Mouse (Mus musculus) midbrain, embryonic 11.5 days (tissue): ENCODE results near the gene Exosc10. TPM values are rescaled to one million over a fixed set of nuclear protein-coding genes. Genes with fewer than 3 reads are reported as not detected.
A peak's percentile ranks its signal among the peaks of the same experiment; 100 is the strongest.

Experiments
- ATAC-seq: fragments of 200-750 bp; cut with Nextera tagmentation; 2 replicates; pipeline ENCODE4 v1.8.0; 2017; ENCODE audit warnings: moderate TSS enrichment, moderate library complexity; ENCODE audit not compliant: low FRiP score
- DNase-seq: peaks from one replicate; pipeline ENCODE4 v3.0.0; 2015; ENCODE audit warnings: low spot score; ENCODE audit errors: missing footprints
- H3K27ac ChIP-seq: fragments of 300-500 bp; sonication (generic); 2 replicates; pipeline ENCODE4 v1.5.1; 2014; ENCODE audit warnings: low read depth, low read length
- H3K27me3 ChIP-seq: fragments of 300-500 bp; sonication (generic); 2 replicates; pipeline ENCODE4 v1.6.1; 2014; ENCODE audit warnings: mild to moderate bottlenecking, low read length, moderate library complexity, mixed read lengths; ENCODE audit not compliant: control insufficient read depth, insufficient read depth
- H3K36me3 ChIP-seq: fragments of 300-500 bp; sonication (generic); 2 replicates; pipeline ENCODE4 v1.6.1; 2014; ENCODE audit warnings: mild to moderate bottlenecking, low read length, moderate library complexity, mixed read lengths; ENCODE audit not compliant: control insufficient read depth, insufficient read depth
- H3K4me1 ChIP-seq: fragments of 300-500 bp; sonication (generic); 2 replicates; pipeline ENCODE4 v1.6.1; 2014; ENCODE audit warnings: low read length; ENCODE audit not compliant: control insufficient read depth, insufficient read depth
- H3K4me2 ChIP-seq: fragments of 300-500 bp; sonication (generic); 2 replicates; pipeline ENCODE4 v1.6.1; 2014; ENCODE audit warnings: mild to moderate bottlenecking, moderate library complexity
- H3K4me3 ChIP-seq: fragments of 300-500 bp; sonication (generic); 2 replicates; pipeline ENCODE4 v1.5.1; 2014; ENCODE audit warnings: low read depth, low read length
- H3K9ac ChIP-seq: fragments of 300-500 bp; sonication (generic); 2 replicates; pipeline ENCODE4 v1.6.1; 2014; ENCODE audit warnings: low read length
- H3K9me3 ChIP-seq: fragments of 300-500 bp; sonication (generic); 2 replicates; pipeline ENCODE4 v1.6.1; 2016; ENCODE audit warnings: low read length; ENCODE audit not compliant: control insufficient read depth
- WGBS: fragments of 180-500 bp; shearing (Covaris S2); extraction: QIAGEN DNeasy Blood & Tissue Kit; methylation state at CpG from one replicate; pipeline ENCODE4 v1.1.7; 2014; 5-methylcytosine and 5-hydroxymethylcytosine counted together
- polyA plus RNA-seq: library from polyadenylated mRNA; unstranded; fragments of >200 nt; fragmentation: Nextera tagmentation; extraction: Ambion mirVana; gene quantifications from 2 replicates; pipeline ENCODE4 v1.2.1, GENCODE M21; 2014

The Exosc10 gene
- polyA plus RNA-seq, 1 experiment from 2014 or later = 101 TPM

DNA sequence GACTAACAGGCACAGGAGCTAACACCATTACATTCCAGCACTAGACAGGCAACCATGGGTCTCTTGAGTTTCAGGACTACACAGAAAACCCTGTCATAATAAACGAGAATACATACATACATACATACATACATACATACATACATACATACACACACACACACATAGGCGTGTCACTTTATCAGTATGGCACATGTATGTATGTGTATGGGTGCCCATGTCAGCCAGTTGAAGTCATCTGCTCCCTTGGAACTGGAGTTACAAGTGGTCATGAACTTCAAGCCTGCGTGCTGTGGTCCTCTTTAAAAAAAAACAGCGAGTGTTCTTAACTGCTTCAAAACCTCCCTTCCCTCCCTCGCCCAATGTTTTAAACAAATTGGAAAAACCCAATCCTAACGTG is 463 bp upstream of the Exosc10 start:
- WGBS = 31% methylated on average over 6 of the region's 6 CpGs
- no peaks in the 10 kb centered on the region for H3K27me3 ChIP-seq
- peak overlapping the region; percentile 88 for H3K4me3 ChIP-seq
- H3K36me3 ChIP-seq = peaks cover 34% of the 10 kb centered on the region
- H3K9me3 ChIP-seq = no peaks in the 10 kb centered on the region
- peak overlapping the region; percentile 73 for H3K4me2 ChIP-seq
- H3K27ac ChIP-seq = no peak overlapping the region
- DNase-seq (no peak), ATAC-seq (peak; percentile 40; the same call in 1 of the 2 replicates)
- peak overlapping the region; percentile 97 for H3K9ac ChIP-seq
- H3K4me1 ChIP-seq = peaks cover 3% of the 10 kb centered on the region; the same call in 1 of the 2 replicates

DNA sequence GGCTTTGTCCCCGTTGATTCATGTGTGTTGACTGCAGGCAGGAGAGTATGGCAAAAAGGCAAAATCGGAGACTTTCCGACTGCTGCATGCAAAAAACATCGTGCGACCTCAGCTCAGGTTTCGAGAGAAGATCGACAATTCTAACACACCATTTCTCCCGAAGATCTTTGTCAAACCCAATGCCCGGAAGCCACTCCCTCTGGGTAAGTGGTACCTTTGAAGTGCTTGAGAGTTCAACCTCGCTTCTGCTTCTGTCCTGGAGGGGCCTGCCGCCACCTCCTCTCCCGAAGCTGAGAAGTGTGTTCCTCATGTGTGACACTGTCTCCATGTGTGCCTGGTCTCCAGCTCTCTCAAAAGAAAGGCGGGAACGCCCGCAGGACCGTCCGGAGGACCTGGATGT is 4.4 kb downstream of the Exosc10 start:
- H3K4me1 ChIP-seq = peaks cover 3% of the 10 kb centered on the region; the same call in 1 of the 2 replicates
- 95% methylated on average over 17 of the region's 17 CpGs for WGBS
- no peak for DNase-seq
- no peak overlapping the region for H3K4me2 ChIP-seq
- H3K9me3 ChIP-seq = no peaks in the 10 kb centered on the region
- no peak for ATAC-seq
- no peak overlapping the region for H3K4me3 ChIP-seq
- H3K36me3 ChIP-seq = peaks cover 60% of the 10 kb centered on the region
- H3K27ac ChIP-seq = no peak overlapping the region
- H3K9ac ChIP-seq = no peak overlapping the region
- H3K27me3 ChIP-seq = no peaks in the 10 kb centered on the region

DNA sequence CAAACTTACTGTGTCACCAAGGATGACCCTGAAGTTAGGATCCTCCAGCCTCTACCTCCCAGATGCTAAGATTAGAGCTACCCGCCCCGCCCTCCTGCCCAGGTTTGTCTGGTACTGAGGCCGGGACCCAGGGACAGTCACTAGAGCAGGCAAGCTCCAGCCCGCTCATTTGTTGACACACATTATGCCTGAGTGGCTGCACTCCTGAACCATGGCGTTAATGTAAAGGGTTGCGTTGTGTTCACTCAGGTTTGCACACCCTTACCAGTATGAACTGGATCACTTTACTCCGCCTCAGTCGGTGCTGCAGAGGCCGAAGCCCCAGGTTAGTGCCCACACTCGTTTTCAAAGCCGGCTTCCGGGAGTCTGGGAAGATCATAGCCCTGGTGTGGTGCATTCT is 5.4 kb downstream of the Exosc10 start:
- H3K27ac ChIP-seq = no peak overlapping the region
- 95% methylated on average over 12 of the region's 12 CpGs for WGBS
- no peaks in the 10 kb centered on the region for H3K27me3 ChIP-seq
- peaks cover 67% of the 10 kb centered on the region for H3K36me3 ChIP-seq
- H3K9ac ChIP-seq = no peak overlapping the region
- no peak for ATAC-seq
- H3K4me3 ChIP-seq = no peak overlapping the region
- no peaks in the 10 kb centered on the region for H3K9me3 ChIP-seq
- peaks cover 3% of the 10 kb centered on the region; the same call in 1 of the 2 replicates for H3K4me1 ChIP-seq
- no peak overlapping the region for H3K4me2 ChIP-seq
- no peak for DNase-seq

DNA sequence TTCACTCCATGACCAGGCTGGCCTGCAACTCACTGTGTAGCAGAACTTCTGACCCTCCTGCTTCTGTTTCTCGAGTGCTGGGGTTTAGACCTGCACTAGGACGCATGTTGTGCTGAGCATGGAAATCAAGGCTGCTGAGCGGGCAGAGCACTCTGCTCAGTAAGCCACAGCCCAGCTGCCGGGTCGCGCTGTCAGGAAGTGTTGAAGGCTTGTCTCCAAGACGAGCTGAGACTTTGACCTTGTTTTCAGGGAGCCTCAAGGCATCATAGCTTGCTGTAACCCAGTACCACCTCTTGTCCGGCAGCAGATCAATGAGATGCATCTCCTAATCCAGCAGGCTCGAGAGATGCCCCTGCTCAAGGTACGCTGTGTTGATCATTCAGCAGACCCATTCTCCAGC is 11.9 kb downstream of the Exosc10 start:
- Histone ChIP-seq H3K4me2 (no peak overlapping the region), H3K9ac (no peak overlapping the region), H3K4me3 (no peak overlapping the region), H3K9me3 (no peaks in the 10 kb centered on the region), H3K27ac (no peak overlapping the region), H3K4me1 (no peaks in the 10 kb centered on the region), H3K36me3 (peaks cover 61% of the 10 kb centered on the region), H3K27me3 (no peaks in the 10 kb centered on the region)
- DNase-seq = no peak
- ATAC-seq = no peak
- 92% methylated on average over 10 of the region's 10 CpGs for WGBS

DNA sequence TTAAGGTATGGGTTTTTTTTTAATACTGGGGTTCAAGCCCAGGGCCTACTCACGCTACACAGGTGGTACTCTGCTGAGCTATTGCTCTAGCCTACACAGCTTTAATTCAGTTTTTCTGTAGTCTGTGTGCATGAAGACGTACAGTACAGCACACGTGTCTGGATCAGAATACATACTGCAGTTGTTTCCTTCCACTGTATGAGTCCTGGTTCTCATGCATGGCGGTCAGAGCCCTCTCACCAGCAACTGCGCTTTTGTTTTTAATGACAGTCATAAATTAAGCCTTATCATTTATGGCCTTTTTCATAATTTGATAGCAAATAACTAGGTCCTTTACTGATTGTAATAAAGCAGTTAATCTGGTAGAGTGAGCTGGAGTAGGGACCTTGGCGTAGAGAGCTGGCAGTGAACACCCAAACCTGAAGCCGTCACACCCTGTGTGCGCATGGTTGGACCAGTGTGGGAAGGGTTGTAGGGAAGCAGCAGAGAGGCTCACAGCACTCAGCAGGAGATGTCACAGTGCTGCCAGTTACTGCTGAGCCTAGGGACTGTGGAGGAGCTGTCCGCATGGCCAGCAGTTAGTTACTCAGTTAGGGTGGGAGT is 12.6 kb downstream of the Exosc10 start:
- DNase-seq (no peak), ATAC-seq (no peak)
- Histone ChIP-seq H3K4me1 (no peaks in the 10 kb centered on the region), H3K27ac (no peak overlapping the region), H3K9me3 (no peaks in the 10 kb centered on the region), H3K9ac (no peak overlapping the region), H3K36me3 (peaks cover 54% of the 10 kb centered on the region), H3K4me2 (no peak overlapping the region), H3K4me3 (no peak overlapping the region), H3K27me3 (no peaks in the 10 kb centered on the region)
- 95% methylated on average over 9 of the region's 9 CpGs for WGBS

DNA sequence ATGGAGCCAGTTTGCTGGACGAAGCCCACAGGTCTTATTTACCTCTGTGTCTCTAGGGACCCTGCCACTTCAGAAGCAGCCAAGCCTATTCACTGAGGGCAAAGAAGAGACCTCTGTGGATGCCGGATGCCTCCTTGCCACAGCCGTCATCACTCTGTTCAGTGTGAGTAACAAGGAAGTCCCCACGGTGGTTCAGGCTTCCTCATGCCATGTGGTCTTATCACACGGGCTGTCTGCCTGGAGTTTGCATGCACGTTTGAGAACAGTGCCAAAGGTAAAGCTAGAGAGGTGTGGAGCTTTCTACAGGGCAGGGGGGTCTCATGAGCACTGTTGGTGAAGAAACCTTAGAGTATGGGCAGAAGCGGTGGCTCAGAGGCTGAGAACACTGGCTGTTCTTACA is 15.0 kb downstream of the Exosc10 start:
- DNase-seq = no peak
- no peak overlapping the region for H3K27ac ChIP-seq
- no peak for ATAC-seq
- no peak overlapping the region for H3K9ac ChIP-seq
- H3K4me2 ChIP-seq = no peak overlapping the region
- H3K4me1 ChIP-seq = no peaks in the 10 kb centered on the region
- WGBS = 95% methylated on average over 7 of the region's 7 CpGs
- peaks cover 46% of the 10 kb centered on the region for H3K36me3 ChIP-seq
- H3K9me3 ChIP-seq = no peaks in the 10 kb centered on the region
- H3K4me3 ChIP-seq = no peak overlapping the region
- no peaks in the 10 kb centered on the region for H3K27me3 ChIP-seq

DNA sequence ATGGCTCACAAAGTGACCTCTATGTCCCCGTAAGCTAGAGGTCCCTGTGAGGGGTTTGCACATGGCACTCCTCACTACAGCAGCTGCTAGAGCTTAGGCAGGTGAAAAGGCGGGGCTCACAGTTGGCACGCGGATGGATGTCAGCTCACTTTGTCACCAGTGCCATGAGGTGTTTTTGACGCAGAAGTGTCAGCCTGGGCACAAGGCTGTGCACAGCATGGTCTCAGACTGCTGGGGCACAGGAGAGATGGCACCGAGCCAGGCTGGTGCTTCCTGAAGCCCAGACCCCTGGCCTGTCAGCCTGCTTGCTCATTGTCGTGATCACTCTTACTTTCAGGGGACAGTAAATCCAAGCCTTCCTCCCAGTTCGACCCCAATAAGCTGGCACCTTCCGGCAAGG is 22.5 kb downstream of the Exosc10 start:
- no peak overlapping the region for H3K4me2 ChIP-seq
- 95% methylated on average over 9 of the region's 9 CpGs for WGBS
- H3K4me3 ChIP-seq = no peak overlapping the region
- no peaks in the 10 kb centered on the region for H3K27me3 ChIP-seq
- peaks cover 26% of the 10 kb centered on the region; the same call in 1 of the 2 replicates for H3K36me3 ChIP-seq
- H3K9ac ChIP-seq = no peak overlapping the region
- no peak overlapping the region for H3K27ac ChIP-seq
- ATAC-seq (no peak), DNase-seq (no peak)
- H3K9me3 ChIP-seq = no peaks in the 10 kb centered on the region
- H3K4me1 ChIP-seq = no peaks in the 10 kb centered on the region

DNA sequence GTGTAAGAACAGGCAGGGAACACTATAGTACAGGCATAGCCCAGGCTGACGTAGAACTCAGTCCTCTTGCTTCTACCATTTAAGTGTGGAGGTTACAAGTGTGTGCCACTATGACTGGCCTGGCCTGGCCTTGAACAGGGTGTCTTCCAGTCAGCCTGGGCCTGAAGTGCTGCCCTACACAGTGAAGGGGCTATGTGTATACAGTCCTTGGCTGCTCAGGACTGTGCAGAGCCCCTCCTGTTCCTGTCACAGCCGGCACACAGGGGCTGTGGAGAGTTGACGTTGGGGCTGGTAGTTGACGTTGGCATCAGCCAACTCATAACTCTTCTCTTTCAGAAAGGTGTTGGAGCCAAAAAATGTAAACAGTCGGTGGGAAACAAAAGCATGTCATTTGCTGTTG is 23.2 kb downstream of the Exosc10 start:
- H3K4me1 ChIP-seq = no peaks in the 10 kb centered on the region
- H3K9me3 ChIP-seq = no peaks in the 10 kb centered on the region
- H3K27ac ChIP-seq = no peak overlapping the region
- DNase-seq (no peak), ATAC-seq (no peak)
- peaks cover 22% of the 10 kb centered on the region; the same call in 1 of the 2 replicates for H3K36me3 ChIP-seq
- 89% methylated on average over 5 of the region's 5 CpGs for WGBS
- no peaks in the 10 kb centered on the region for H3K27me3 ChIP-seq
- no peak overlapping the region for H3K9ac ChIP-seq
- no peak overlapping the region for H3K4me2 ChIP-seq
- no peak overlapping the region for H3K4me3 ChIP-seq

DNA sequence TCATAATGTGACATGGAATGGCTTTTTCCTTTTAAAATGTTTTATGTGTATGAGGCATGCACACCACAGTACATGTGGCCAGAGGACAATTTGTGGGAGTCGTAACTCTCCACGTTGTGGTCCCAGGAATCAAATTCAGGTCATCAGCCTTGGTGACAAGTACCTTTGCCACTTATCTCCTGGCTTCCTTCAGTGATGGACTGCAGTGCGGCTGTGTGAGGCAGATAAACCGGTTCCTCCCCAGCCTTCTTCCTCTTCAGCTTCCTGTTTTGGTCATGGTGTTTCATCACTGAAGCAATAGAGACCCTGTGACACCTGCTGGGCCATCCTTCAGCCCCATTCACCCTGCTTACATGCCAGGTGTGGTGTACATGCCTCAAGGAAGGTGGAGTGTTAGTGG is 25.0 kb downstream of the Exosc10 start:
- DNase-seq = no peak
- no peaks in the 10 kb centered on the region for H3K27me3 ChIP-seq
- no peak for ATAC-seq
- no peaks in the 10 kb centered on the region for H3K9me3 ChIP-seq
- H3K36me3 ChIP-seq = peaks cover 18% of the 10 kb centered on the region; the same call in 1 of the 2 replicates
- H3K4me2 ChIP-seq = no peak overlapping the region
- no peak overlapping the region for H3K27ac ChIP-seq
- H3K4me1 ChIP-seq = no peaks in the 10 kb centered on the region
- H3K9ac ChIP-seq = no peak overlapping the region
- no peak overlapping the region for H3K4me3 ChIP-seq
- 84% methylated on average over 4 of the region's 4 CpGs for WGBS
